Mouse (Mus musculus) heart, embryonic 10.5 days (tissue): ENCODE measurements around the gene Xylt2. TPM values are rescaled to one million over a fixed set of nuclear protein-coding genes. Genes with fewer than 3 reads are reported as not detected.
"Not testable (repeated sequence)": the region's sequence is repeated elsewhere in the genome, so short reads cannot be mapped to it uniquely, and the experiment has no call there.

Experiments used
- DNase-seq: peaks from one replicate; pipeline ENCODE4 v3.0.0-alpha.2; 2017; ENCODE audit warnings: low spot score
- H3K27ac ChIP-seq: fragments of 300-500 bp; sonication (generic); 2 replicates; pipeline ENCODE4 v1.5.1; 2016; ENCODE audit warnings: mild to moderate bottlenecking
- H3K27me3 ChIP-seq: fragments of 300-500 bp; sonication (generic); 2 replicates; pipeline ENCODE4 v1.6.1; 2016; ENCODE audit warnings: mild to moderate bottlenecking; ENCODE audit not compliant: poor library complexity, insufficient read depth, severe bottlenecking
- H3K36me3 ChIP-seq: fragments of 300-500 bp; sonication (generic); 2 replicates; pipeline ENCODE4 v1.6.1; 2016; ENCODE audit warnings: mild to moderate bottlenecking, moderate library complexity
- H3K4me1 ChIP-seq: fragments of 300-500 bp; sonication (generic); 2 replicates; pipeline ENCODE4 v1.6.1; 2016; ENCODE audit warnings: mild to moderate bottlenecking
- H3K4me3 ChIP-seq: fragments of 300-500 bp; sonication (generic); 2 replicates; pipeline ENCODE4 v1.5.1; 2016; ENCODE audit warnings: mild to moderate bottlenecking, moderate library complexity
- H3K9me3 ChIP-seq: fragments of 300-500 bp; sonication (generic); 2 replicates; pipeline ENCODE4 v1.6.1; 2016; ENCODE audit warnings: mild to moderate bottlenecking, moderate library complexity
- WGBS: fragments of 180-500 bp; shearing (Covaris S2); methylation state at CpG from one replicate; pipeline ENCODE4 v1.1.7; 2016; 5-methylcytosine and 5-hydroxymethylcytosine counted together
- polyA plus RNA-seq: library from polyadenylated mRNA; unstranded; fragments of >200 nt; fragmentation: Nextera tagmentation; extraction: Ambion mirVana; gene quantifications from 2 replicates; pipeline ENCODE4 v1.2.1, GENCODE M21; 2016

The Xylt2 gene
- polyA plus RNA-seq, 1 experiment from 2014 or later: 17.4 TPM

DNA sequence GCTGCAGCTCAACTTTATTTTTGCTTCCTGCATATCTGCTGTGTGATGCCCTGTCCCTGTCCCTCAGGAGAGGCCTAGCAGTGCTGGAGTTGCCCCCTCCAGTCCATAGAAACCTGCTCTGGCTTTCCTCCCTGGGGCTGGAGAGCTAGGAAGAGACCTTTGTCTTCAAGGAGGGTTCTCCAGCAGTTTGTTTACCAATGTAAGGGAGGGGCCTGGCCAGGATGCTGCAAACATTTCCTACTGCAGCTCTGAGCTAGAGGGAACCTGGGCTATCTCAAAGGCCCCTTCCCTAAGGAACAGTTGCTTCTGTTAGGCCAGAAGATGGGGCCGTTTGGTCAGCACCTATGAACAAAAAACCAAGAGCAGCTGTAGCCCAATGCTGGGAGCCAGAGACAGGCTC, 16.0 kb downstream of the Xylt2 start:
- H3K36me3 ChIP-seq: peaks cover 92% of the 10 kb centered on the region
- H3K27me3 ChIP-seq: no peaks in the 10 kb centered on the region
- H3K4me3 ChIP-seq: no peak overlapping the region
- 0 out of 2 replicates have a peak, but pooled peaks cover 4% of the 10 kb centered on the region for H3K4me1 ChIP-seq
- 50% methylated on average over 1 of the region's 1 CpGs for WGBS
- no peak overlapping the region for H3K27ac ChIP-seq
- no peaks in the 10 kb centered on the region for H3K9me3 ChIP-seq
- no peak for DNase-seq

DNA sequence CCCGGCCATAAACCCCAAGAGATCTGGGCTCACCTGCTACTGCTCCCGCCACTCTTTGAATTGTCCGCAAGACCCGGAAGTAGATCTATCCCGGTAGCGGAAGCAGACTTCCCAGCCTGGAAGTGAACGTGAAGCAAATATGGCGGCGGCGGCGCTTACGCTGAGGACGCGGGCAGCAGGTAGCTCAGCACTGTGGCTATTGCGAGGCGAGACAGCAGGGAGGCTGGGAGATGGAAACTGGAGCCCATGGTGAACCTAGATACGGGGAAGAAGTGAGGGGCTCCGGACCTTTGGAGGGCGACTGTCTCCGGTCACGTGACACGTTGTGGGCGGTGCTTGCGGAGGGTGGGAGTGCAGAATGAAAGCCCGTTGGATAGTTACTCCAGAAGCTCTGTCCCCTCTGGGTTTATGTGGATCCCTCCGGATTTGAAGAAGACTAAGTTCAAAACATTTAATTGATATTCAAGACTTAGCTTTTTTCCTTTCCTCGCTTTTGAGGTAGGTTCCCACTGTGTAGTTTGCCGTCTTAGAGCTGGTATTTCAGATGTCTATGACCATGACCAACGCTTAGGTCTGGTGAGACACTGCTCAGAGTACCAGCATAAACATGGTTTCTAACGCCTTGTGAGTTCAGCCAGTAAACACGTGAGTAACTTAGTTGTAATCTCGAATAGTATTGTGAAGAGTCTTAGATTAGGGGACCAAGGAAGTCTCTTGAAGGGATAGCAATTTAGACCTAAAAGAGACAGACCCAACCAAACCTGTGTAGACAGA, 23.5 kb downstream of the Xylt2 start, which contains the start of the genes Mrpl27 and Eme1:
Gene Mrpl27, plus strand, starts transcription at position 105 of the 774 bp plus-strand sequence.
Gene Eme1, minus strand, starts transcription at position 302 of the 774 bp plus-strand sequence.
- Histone ChIP-seq H3K4me1 (peaks cover 12% of the 10 kb centered on the region; the same call in 1 of the 2 replicates), H3K36me3 (peaks cover 49% of the 10 kb centered on the region), H3K27me3 (no peaks in the 10 kb centered on the region), H3K9me3 (no peaks in the 10 kb centered on the region), H3K27ac (peak within 1 kb of the TSS; percentile 99), H3K4me3 (peak within 1 kb of the TSS; percentile 77)
- peak; percentile 93 for DNase-seq
- 2% methylated on average over 32 of the region's 32 CpGs for WGBS

DNA sequence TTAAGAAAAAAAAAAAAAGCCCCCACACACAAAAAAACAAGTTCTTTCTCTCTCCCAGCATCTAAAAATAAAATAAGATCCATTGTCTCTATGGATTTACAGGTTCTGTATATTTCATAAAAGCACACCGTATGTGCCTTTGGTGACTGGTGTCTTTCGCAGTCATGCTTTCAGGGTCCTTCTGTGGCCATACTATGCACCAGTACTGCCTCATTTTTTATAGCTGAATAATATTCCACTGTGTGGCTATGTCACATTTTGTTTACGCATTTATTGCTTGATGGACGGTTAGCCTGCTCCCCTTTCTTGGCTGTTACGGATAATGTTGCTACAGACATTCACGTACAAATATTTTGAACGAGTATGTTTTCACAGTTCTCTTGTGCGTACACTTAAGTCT, 24.3 kb downstream of the Xylt2 start:
- peaks cover 12% of the 10 kb centered on the region; the same call in 1 of the 2 replicates for H3K4me1 ChIP-seq
- peak overlapping the region; percentile 99; the same call in 1 of the 2 replicates for H3K27ac ChIP-seq
- H3K9me3 ChIP-seq: no peaks in the 10 kb centered on the region
- DNase-seq: no peak
- H3K27me3 ChIP-seq: no peaks in the 10 kb centered on the region
- H3K4me3 ChIP-seq: peak overlapping the region; percentile 77
- peaks cover 45% of the 10 kb centered on the region for H3K36me3 ChIP-seq
- 42% methylated on average over 8 of the region's 8 CpGs for WGBS

DNA sequence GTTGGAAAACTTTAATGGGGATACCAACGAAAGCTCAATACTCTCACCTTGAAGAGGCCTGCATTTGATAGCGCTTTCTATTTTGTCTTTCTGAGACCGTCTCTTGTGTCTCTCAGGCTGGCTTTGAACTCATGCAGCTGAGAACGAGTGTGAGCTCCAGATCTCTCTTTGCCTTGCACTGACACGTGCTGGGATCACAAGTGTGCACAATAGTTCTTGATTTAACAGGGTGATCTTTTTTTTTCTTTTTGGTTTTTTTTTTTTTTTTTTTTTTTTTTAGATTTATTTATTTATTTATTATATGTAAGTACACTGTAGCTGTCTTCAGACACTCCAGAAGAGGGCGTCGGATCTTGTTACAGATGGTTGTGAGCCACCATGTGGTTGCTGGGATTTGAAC, 26.1 kb downstream of the Xylt2 start:
- 97% methylated on average over 5 of the region's 7 CpGs for whole genome bisulfite sequencing
- not testable (repeated sequence) for H3K4me3 ChIP-seq, DNase-seq, H3K27me3 ChIP-seq, H3K27ac ChIP-seq, H3K9me3 ChIP-seq
- Histone ChIP-seq H3K36me3 (peaks cover 47% of the 10 kb centered on the region), H3K4me1 (peaks cover 12% of the 10 kb centered on the region; the same call in 1 of the 2 replicates)

DNA sequence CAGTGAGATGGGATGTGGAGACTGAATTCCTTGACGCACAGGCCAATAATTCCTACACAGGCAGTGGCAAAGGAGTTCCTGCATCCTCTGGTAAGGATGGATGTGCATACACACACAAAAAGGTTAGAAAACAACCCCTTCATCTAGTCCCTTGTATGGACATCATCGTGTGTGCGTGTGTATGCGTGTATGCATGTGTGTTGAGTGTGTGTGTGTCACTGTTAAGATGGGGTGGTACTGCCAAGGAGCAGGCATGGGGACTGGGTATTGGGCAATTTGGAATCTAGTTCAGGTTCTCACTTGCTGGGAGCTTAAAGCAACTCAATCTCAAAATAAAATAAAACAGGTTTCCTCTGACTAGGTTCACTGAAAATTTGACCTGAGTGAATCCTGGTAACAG, 30.9 kb downstream of the Xylt2 start:
- H3K27ac ChIP-seq: no peak overlapping the region
- peaks cover 88% of the 10 kb centered on the region for H3K36me3 ChIP-seq
- no peak overlapping the region for H3K4me3 ChIP-seq
- H3K4me1 ChIP-seq: no peaks in the 10 kb centered on the region
- DNase-seq: no peak
- 95% methylated on average over 4 of the region's 4 CpGs for WGBS
- no peaks in the 10 kb centered on the region for H3K9me3 ChIP-seq
- no peaks in the 10 kb centered on the region for H3K27me3 ChIP-seq

DNA sequence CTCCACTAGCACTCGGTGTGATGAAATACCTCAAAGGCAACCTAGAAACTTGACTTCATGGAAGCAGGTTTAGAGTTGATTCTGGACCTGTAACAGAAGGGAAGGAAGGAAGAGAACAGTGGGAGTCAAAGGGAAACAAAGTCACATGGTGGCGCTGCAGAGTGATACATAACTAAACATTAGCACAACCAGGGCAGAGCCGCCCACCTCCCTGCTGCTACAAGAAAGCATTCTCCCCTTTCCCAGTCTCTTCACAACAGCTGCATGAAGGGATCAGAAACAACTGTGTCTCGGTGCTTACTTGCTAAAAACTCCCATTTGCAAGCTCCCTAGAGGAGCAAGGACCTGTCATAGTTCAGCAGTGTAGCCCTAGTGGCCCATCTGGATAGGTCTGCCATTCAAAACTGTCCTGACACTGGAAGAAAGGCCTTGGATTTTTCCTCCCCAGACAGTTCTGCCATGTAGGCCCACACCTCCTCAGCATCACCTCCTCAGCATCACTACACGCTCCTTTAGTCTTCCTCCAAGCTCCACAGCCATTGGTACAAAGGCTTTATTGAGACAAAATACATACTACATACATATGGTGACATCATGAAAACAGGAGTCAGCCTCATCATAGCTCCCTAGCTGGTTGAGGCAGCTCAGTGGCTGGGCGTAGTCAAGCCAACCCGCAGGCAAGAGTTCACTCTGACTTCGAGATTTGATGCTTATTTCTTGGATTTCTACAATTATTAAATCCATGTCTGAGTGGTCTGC, 32.7 kb downstream of the Xylt2 start:
- Histone ChIP-seq H3K9me3 (no peaks in the 10 kb centered on the region), H3K4me1 (no peaks in the 10 kb centered on the region), H3K27me3 (no peaks in the 10 kb centered on the region), H3K4me3 (no peak overlapping the region), H3K27ac (no peak overlapping the region), H3K36me3 (peaks cover 91% of the 10 kb centered on the region)
- DNase-seq: no peak
- 86% methylated on average over 8 of the region's 8 CpGs for WGBS

DNA sequence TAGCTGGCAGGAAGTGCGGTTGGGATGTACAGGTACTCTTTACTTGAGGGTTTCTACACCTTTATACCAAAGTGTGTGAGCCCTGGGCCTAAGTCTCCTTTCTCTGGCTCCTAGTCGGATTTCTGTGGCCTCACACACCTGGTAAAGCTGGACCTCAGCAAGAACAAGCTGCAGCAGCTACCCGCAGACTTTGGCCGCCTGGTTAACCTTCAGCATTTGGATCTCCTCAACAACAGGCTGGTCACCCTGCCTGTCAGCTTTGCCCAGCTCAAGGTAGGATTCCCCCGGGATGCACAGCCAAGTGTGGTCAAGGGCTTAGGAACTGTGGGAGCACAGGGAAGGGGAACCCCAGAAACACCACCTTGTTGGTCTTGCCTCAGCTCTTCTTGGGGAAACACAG, 42.9 kb downstream of the Xylt2 start:
- Histone ChIP-seq H3K4me1 (peaks cover 7% of the 10 kb centered on the region; the same call in 1 of the 2 replicates), H3K27me3 (no peaks in the 10 kb centered on the region), H3K4me3 (no peak overlapping the region), H3K27ac (no peak overlapping the region), H3K9me3 (no peaks in the 10 kb centered on the region), H3K36me3 (peaks cover 83% of the 10 kb centered on the region)
- 93% methylated on average over 5 of the region's 5 CpGs for WGBS
- DNase-seq: no peak

DNA sequence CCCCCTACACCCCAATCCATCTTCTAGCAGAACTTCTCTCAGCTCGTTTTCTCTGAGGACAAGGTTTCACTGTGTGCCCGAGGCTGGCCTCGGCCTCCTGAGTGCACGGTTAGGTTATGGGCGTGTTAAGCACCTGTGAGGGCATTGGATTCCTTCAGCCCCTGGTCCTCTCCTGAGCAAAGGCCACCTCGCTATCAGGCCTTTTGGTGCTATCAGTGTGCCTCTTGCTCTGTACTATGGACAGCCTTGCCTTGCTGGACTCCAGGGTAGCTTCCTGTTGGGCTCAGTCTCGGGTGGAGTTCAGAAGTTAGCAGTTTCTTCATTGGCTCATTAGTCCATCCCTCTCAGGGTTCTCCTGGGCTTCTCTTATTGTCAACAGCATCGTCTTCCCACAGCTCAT, 44.3 kb downstream of the Xylt2 start:
- H3K4me1 ChIP-seq: peaks cover 7% of the 10 kb centered on the region; the same call in 1 of the 2 replicates
- H3K9me3 ChIP-seq: no peaks in the 10 kb centered on the region
- H3K4me3 ChIP-seq: no peak overlapping the region
- H3K27me3 ChIP-seq: no peaks in the 10 kb centered on the region
- 87% methylated on average over 8 of the region's 8 CpGs for WGBS
- DNase-seq: no peak
- H3K36me3 ChIP-seq: peaks cover 68% of the 10 kb centered on the region
- no peak overlapping the region for H3K27ac ChIP-seq

DNA sequence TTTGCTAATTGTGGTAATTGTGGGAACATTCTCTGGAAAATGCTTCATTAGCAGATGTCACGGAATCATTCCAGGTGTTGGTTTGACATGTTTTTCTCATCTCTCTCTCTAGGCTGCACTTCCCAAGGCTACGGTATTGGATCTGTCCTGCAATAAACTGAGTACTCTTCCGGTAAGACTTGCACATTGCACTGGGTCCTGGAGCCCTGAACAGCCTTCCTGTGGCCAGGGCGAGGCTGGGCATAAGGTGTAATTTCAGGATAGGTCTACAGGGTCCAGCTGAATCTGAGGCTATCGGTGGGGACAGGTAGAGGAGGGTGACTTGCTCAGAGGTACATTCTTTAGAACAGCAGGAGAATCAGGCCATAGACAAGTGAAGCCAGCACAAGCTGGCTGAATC, 45.3 kb downstream of the Xylt2 start:
- Histone ChIP-seq H3K36me3 (peaks cover 58% of the 10 kb centered on the region), H3K4me3 (no peak overlapping the region), H3K27me3 (no peaks in the 10 kb centered on the region), H3K27ac (no peak overlapping the region), H3K9me3 (no peaks in the 10 kb centered on the region), H3K4me1 (peaks cover 7% of the 10 kb centered on the region; the same call in 1 of the 2 replicates)
- WGBS: 94% methylated on average over 5 of the region's 5 CpGs
- DNase-seq: no peak

DNA sequence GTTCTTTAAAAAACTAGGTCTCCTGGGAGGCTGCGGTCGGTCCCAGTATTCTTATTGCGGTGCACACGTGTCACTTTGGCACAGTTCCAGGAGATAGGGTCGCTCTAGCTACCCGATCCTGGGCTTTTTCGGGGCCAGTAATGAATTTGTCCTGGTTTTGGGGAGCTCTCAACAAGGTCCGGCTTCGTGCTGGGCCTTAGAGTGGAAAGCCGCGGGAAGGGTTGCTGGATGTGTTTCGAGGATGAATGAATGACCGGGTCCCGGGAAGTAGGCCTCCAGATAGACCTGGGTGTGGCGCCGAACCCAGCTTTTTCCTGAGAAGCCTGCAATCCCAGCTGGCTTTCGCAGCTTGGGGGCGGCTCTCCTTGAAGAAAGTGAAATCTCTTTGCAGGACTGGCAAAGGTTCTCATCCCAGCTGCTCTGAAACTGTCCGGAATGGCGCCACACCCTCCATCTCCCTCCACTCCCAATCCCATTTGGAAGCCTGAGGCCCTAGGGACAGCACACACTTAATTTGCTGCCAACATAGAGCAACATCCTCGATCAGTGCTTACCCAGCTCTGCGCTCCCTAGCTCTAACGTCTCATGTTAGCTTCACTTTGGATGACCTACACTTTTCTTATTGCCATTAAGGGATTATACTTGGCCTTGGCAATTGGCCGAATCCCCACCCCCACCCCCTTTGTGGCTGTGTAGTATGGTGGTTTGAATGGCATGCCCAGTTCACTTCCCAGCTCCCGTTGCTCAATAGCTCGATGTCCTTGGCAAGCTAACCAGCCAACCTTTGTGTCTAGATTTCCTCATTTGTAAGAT, 46.9 kb downstream of the Xylt2 start:
- H3K36me3 ChIP-seq: peaks cover 42% of the 10 kb centered on the region
- H3K4me1 ChIP-seq: peaks cover 7% of the 10 kb centered on the region; the same call in 1 of the 2 replicates
- peak overlapping the region; percentile 92 for H3K27ac ChIP-seq
- peak overlapping the region; percentile 98 for H3K4me3 ChIP-seq
- WGBS: 13% methylated on average over 26 of the region's 26 CpGs
- no peaks in the 10 kb centered on the region for H3K9me3 ChIP-seq
- no peaks in the 10 kb centered on the region for H3K27me3 ChIP-seq
- DNase-seq: no peak

DNA sequence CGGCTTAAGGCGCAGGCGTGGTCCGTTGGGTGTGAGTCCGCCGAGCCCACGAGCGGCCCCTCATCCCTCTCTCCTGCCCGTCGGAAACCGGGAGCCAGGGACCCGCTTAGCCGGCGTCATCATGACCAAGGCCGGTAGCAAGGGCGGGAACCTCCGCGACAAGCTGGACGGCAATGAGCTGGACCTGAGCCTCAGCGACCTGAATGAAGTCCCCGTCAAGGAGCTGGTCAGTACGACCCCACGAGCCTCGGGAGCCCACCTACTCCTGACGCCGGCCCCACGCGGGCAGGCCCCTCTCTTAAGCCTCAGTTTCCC, 47.5 kb downstream of the Xylt2 start:
- Histone ChIP-seq H3K27me3 (no peaks in the 10 kb centered on the region), H3K36me3 (peaks cover 37% of the 10 kb centered on the region), H3K27ac (peak overlapping the region; percentile 92), H3K9me3 (no peaks in the 10 kb centered on the region), H3K4me1 (peaks cover 7% of the 10 kb centered on the region; the same call in 1 of the 2 replicates), H3K4me3 (peak overlapping the region; percentile 98)
- 0% methylated on average over 28 of the region's 28 CpGs for WGBS
- DNase-seq: no peak

DNA sequence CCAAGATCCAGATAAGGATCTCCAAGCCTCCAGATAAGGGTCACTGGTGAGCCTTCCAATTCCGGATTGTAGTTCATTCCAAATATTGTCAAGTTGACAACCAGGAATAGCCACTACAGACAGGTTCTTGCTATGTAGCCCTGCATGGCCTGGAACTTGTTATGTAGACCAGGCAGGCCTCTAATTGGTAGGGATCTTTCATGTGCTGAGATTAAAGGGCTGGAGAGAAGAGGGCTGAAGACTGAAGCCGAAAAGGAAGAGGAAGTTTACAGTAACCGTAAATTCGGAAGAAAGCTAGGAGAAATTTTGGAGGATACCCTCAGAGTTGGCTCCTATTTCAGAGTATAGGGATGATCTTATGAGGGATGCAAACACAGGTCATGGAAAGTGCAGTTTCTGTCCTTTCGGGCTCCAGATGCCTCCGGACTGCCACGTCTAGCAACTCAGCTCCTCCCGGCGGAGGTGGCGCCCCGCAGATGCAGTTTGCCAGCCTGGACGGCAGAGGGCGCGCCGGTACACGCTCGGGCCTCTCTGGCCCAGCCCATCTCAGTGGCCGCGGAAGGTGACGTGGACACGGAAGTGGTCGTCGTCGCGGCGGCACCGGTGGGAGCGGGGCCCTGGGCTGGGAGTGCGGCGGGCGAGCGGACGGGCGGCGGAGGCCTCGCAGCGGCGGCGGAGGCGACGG, 48.0 kb downstream of the Xylt2 start, which contains the start of gene Lrrc59:
Gene Lrrc59, plus strand, starts transcription at position 569 of the 685 bp plus-strand sequence.
- Histone ChIP-seq H3K27me3 (no peaks in the 10 kb centered on the region), H3K9me3 (no peaks in the 10 kb centered on the region), H3K4me3 (peak within 1 kb of the TSS; percentile 98), H3K36me3 (peaks cover 32% of the 10 kb centered on the region), H3K27ac (peak within 1 kb of the TSS; percentile 92), H3K4me1 (peaks cover 7% of the 10 kb centered on the region; the same call in 1 of the 2 replicates)
- DNase-seq: peak; percentile 97
- 4% methylated on average over 40 of the region's 41 CpGs for WGBS
